Mouse (Mus musculus): Measurements from ENCODE around the gene Olfr628. TPM values are rescaled to one million over a fixed set of nuclear protein-coding genes. Genes with fewer than 3 reads are reported as not detected.
"Not testable (repeated sequence)": the region's sequence is repeated elsewhere in the genome, so short reads cannot be mapped to it uniquely, and the experiment has no call there.

Gene Olfr628
- polyA plus RNA-seq (2012; rRNA removed) (not detected in 2 replicates), polyA plus RNA-seq (2014; fragmentation: Nextera tagmentation; extraction: Ambion mirVana) (not detected in 2 replicates)

GRCm38 (mm10) chr7:103730074-103730473 lies at the start of gene Olfr628:
Olfr628 (plus strand) TSS chr7:103730374.
- H3K27ac ChIP-seq (replicated peaks; ENCODE audit: low read depth, low read length), result no peak within 1 kb of the TSS
- H3K9ac ChIP-seq (ENCODE audit: low read depth, low read length, severe bottlenecking), result no peak within 1 kb of the TSS
- H3K27me3 ChIP-seq (ENCODE audit: control insufficient read depth, insufficient read depth, low read length), result no peaks in the 10 kb centered on the region
- no peak for TF ChIP-seq POLR2A (IDR thresholded peaks at IDR 0.05; ENCODE audit: borderline replicate concordance, extremely low read depth, insufficient read depth, insufficient read length)
- H3K36me3 ChIP-seq (ENCODE audit: control insufficient read depth, insufficient read depth, low read length), result no peaks in the 10 kb centered on the region
- no peaks in the 10 kb centered on the region for H3K4me1 ChIP-seq (ENCODE audit: control insufficient read depth, insufficient read depth, low read length)
- no peaks in the 10 kb centered on the region for H3K9me3 ChIP-seq (ENCODE audit: control insufficient read depth, low read length)
- WGBS, result 91% methylated on average over 1 of the region's 1 CpGs
- DNase-seq (ENCODE audit: low spot score) (no peak), ATAC-seq (ENCODE audit: low FRiP score, low read depth) (no peak)
- H3K4me3 ChIP-seq (replicated peaks; ENCODE audit: low read length), result no peak within 1 kb of the TSS
- H3K4me2 ChIP-seq (replicated peaks; ENCODE audit: low read depth, low read length, severe bottlenecking), result no peak within 1 kb of the TSS

DNA sequence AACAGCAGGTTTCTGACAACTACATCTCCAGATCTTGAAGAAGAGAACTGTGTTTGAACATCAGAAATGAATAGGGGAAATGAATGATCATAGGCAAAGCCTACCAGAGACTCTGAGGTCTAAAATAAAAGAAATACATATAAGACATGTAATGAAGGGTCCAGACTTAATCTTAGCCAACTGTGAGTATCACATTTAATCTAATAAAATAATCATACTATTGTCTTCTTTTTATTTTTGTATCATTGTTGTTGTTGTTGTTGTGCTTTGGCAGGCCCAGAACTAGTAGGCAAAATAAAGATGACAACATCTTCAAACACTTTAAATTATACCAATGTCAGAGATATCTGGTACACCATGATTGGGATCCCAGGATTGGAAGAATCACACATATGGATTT lies 47.8 kb upstream of the Olfr628 start, which contains the start of gene Olfr625-ps1:
TSS of gene Olfr625-ps1 (plus strand) at position 301 of the 400 bp plus-strand sequence.
- TF ChIP-seq POLR2A (IDR thresholded peaks at IDR 0.05; ENCODE audit: borderline replicate concordance, extremely low read depth, insufficient read depth, insufficient read length), result no peak
- no peak within 1 kb of the TSS for H3K4me2 ChIP-seq (replicated peaks; ENCODE audit: low read depth, low read length, severe bottlenecking)
- no peaks in the 10 kb centered on the region for H3K36me3 ChIP-seq (ENCODE audit: control insufficient read depth, insufficient read depth, low read length)
- no peak within 1 kb of the TSS for H3K4me3 ChIP-seq (replicated peaks; ENCODE audit: low read length)
- no peaks in the 10 kb centered on the region for H3K9me3 ChIP-seq (ENCODE audit: control insufficient read depth, low read length)
- H3K27me3 ChIP-seq (ENCODE audit: control insufficient read depth, insufficient read depth, low read length), result no peaks in the 10 kb centered on the region
- DNase-seq (ENCODE audit: low spot score) (no peak), ATAC-seq (ENCODE audit: low FRiP score, low read depth) (no peak)
- H3K9ac ChIP-seq (ENCODE audit: low read depth, low read length, severe bottlenecking), result no peak within 1 kb of the TSS
- no peak within 1 kb of the TSS for H3K27ac ChIP-seq (replicated peaks; ENCODE audit: low read depth, low read length)
- no peaks in the 10 kb centered on the region for H3K4me1 ChIP-seq (ENCODE audit: control insufficient read depth, insufficient read depth, low read length)

- Histone ChIP-seq H3K4me3 (replicated peaks; ENCODE audit: low read length) (no peak overlapping the region), H3K9me3 (ENCODE audit: control insufficient read depth, low read length) (no peaks in the 10 kb centered on the region), H3K4me1 (ENCODE audit: control insufficient read depth, insufficient read depth, low read length) (no peaks in the 10 kb centered on the region), H3K27me3 (ENCODE audit: control insufficient read depth, insufficient read depth, low read length) (no peaks in the 10 kb centered on the region), H3K36me3 (ENCODE audit: control insufficient read depth, insufficient read depth, low read length) (no peaks in the 10 kb centered on the region), H3K9ac (ENCODE audit: low read depth, low read length, severe bottlenecking) (no peak overlapping the region), H3K27ac (replicated peaks; ENCODE audit: low read depth, low read length) (no peak overlapping the region), H3K4me2 (replicated peaks; ENCODE audit: low read depth, low read length, severe bottlenecking) (no peak overlapping the region)
- ATAC-seq (ENCODE audit: low FRiP score, low read depth) (no peak), DNase-seq (ENCODE audit: low spot score) (no peak)
- TF ChIP-seq POLR2A (IDR thresholded peaks at IDR 0.05; ENCODE audit: borderline replicate concordance, extremely low read depth, insufficient read depth, insufficient read length), result no peak
- WGBS, result 86% methylated on average over 4 of the region's 4 CpGs
These were observed 30.7 kb upstream of the Olfr628 start for GRCm38 (mm10) chr7:103699469-103699868.

DNA sequence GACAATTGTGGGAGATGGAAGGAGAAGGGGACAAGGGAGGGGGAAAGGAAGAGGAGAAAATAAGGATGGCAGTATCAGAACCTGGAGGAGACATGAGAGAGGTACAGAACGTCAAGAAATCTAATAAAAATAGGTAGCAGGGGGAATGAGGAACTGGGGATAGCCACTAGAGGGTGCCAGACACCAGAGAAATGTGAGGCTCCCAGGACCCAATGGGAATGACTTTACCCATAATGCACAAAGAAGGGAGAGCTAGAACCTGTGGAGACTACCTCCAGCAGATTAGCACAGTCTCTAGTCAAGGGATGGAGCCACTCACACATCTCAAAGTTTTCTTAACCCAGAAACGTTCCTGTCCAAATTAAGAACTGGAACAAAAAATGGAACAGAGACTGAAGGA lies 18.1 kb upstream of the Olfr628 start:
- Histone ChIP-seq H3K9ac (ENCODE audit: low read depth, low read length, severe bottlenecking) (no peak overlapping the region), H3K4me1 (ENCODE audit: control insufficient read depth, insufficient read depth, low read length) (no peaks in the 10 kb centered on the region), H3K4me2 (replicated peaks; ENCODE audit: low read depth, low read length, severe bottlenecking) (no peak overlapping the region), H3K36me3 (ENCODE audit: control insufficient read depth, insufficient read depth, low read length) (no peaks in the 10 kb centered on the region), H3K27me3 (ENCODE audit: control insufficient read depth, insufficient read depth, low read length) (no peaks in the 10 kb centered on the region), H3K27ac (replicated peaks; ENCODE audit: low read depth, low read length) (no peak overlapping the region), H3K4me3 (replicated peaks; ENCODE audit: low read length) (no peak overlapping the region), H3K9me3 (ENCODE audit: control insufficient read depth, low read length) (no peaks in the 10 kb centered on the region)
- DNase-seq (ENCODE audit: low spot score) (no peak), ATAC-seq (ENCODE audit: low FRiP score, low read depth) (no peak)
- no peak for TF ChIP-seq POLR2A (IDR thresholded peaks at IDR 0.05; ENCODE audit: borderline replicate concordance, extremely low read depth, insufficient read depth, insufficient read length)
- WGBS, result 28% methylated on average over 2 of the region's 2 CpGs

- TF ChIP-seq POLR2A (IDR thresholded peaks at IDR 0.05; ENCODE audit: borderline replicate concordance, extremely low read depth, insufficient read depth, insufficient read length), result no peak
- Histone ChIP-seq H3K9ac (ENCODE audit: low read depth, low read length, severe bottlenecking) (no peak within 1 kb of the TSS), H3K4me2 (replicated peaks; ENCODE audit: low read depth, low read length, severe bottlenecking) (no peak within 1 kb of the TSS), H3K9me3 (ENCODE audit: control insufficient read depth, low read length) (no peaks in the 10 kb centered on the region), H3K4me1 (ENCODE audit: control insufficient read depth, insufficient read depth, low read length) (no peaks in the 10 kb centered on the region), H3K27ac (replicated peaks; ENCODE audit: low read depth, low read length) (no peak within 1 kb of the TSS), H3K4me3 (replicated peaks; ENCODE audit: low read length) (no peak within 1 kb of the TSS), H3K36me3 (ENCODE audit: control insufficient read depth, insufficient read depth, low read length) (no peaks in the 10 kb centered on the region), H3K27me3 (ENCODE audit: control insufficient read depth, insufficient read depth, low read length) (no peaks in the 10 kb centered on the region)
- ATAC-seq (ENCODE audit: low FRiP score, low read depth) (no peak), DNase-seq (ENCODE audit: low spot score) (no peak)
These were observed 15.8 kb upstream of the Olfr628 start, which contains the start of gene Olfr243 for GRCm38 (mm10) chr7:103714371-103714770. Olfr243 (plus strand) TSS chr7:103714671.

- not testable (repeated sequence) for H3K4me2 ChIP-seq (replicated peaks; ENCODE audit: low read depth, low read length, severe bottlenecking); H3K27ac ChIP-seq (replicated peaks; ENCODE audit: low read depth, low read length)
- WGBS, result 96% methylated on average over 1 of the region's 1 CpGs
These were observed 13.8 kb upstream of the Olfr628 start for GRCm38 (mm10) chr7:103716398-103716797.

More at GRCm38 (mm10) chr7:103716398-103716797, 13.8 kb upstream of the Olfr628 start:
- H3K4me3 ChIP-seq (replicated peaks; ENCODE audit: low read length); DNase-seq (ENCODE audit: low spot score); H3K4me1 ChIP-seq (ENCODE audit: control insufficient read depth, insufficient read depth, low read length); H3K36me3 ChIP-seq (ENCODE audit: control insufficient read depth, insufficient read depth, low read length); ATAC-seq (ENCODE audit: low FRiP score, low read depth); H3K9ac ChIP-seq (ENCODE audit: low read depth, low read length, severe bottlenecking); H3K27me3 ChIP-seq (ENCODE audit: control insufficient read depth, insufficient read depth, low read length); H3K9me3 ChIP-seq (ENCODE audit: control insufficient read depth, low read length): not testable (repeated sequence)
